Mouse (Mus musculus): ENCODE measurements around the gene Tmeff1.

- TF ChIP-seq CTCF (IDR thresholded peaks at IDR 0.05; ENCODE audit: extremely low read depth, insufficient read depth, insufficient read length, insufficient replicate concordance) (no peak), POLR2A (IDR thresholded peaks at IDR 0.05; ENCODE audit: low read depth, low read length) (no peak)
Measured at GRCm38 (mm10) chr4:48610251-48610650, 25.3 kb downstream of the Tmeff1 start.
